Mouse (Mus musculus) E14TG2a.4 (cell line): ENCODE measurements at regions not wholly inside any gene's neighbourhood (a gene's known extent, or its start where the extent isn't known, plus 50 kb on each side); places are given as distances from the start of the nearest gene placed in this dataset.

Source experiments
- H3K27me3 ChIP-seq: 2 replicates; pipeline ENCODE4 v1.6.1; 2014; ENCODE audit warnings: low read length, control low read depth; ENCODE audit not compliant: insufficient read depth
- H3K36me3 ChIP-seq: 2 replicates; pipeline ENCODE4 v1.6.1; 2014; ENCODE audit warnings: low read length, control low read depth; ENCODE audit not compliant: insufficient read depth
- H3K4me1 ChIP-seq: replicated peaks from 2 replicates; pipeline ENCODE4 v1.6.1; 2014; ENCODE audit warnings: low read depth, low read length, control low read depth
- H3K4me3 ChIP-seq: replicated peaks from 2 replicates; pipeline ENCODE4 v1.5.1; 2014; ENCODE audit warnings: mild to moderate bottlenecking, low read length
- H3K9me3 ChIP-seq: 2 replicates; pipeline ENCODE4 v1.6.1; 2014; ENCODE audit warnings: low read length, control low read depth
- CTCF ChIP-seq: conservative IDR thresholded peaks from 2 replicates; pipeline ENCODE4 v1.5.1; 2014; ENCODE audit warnings: low read length
- NANOG ChIP-seq: IDR thresholded peaks from 2 replicates; pipeline ENCODE4 v1.6.1; 2014; ENCODE audit warnings: borderline replicate concordance, low read length, mixed read lengths
- POU5F1 ChIP-seq: IDR thresholded peaks from 2 replicates; pipeline ENCODE4 v1.6.1; 2014; ENCODE audit warnings: low read length, borderline replicate concordance

GRCm38 (mm10) chr1:56738641-56739040 lies 101.4 kb upstream of the Hsfy2 start:
- Histone ChIP-seq H3K27me3 (no peaks in the 10 kb centered on the region), H3K36me3 (no peaks in the 10 kb centered on the region), H3K4me3 (no peak overlapping the region), H3K4me1 (no peaks in the 10 kb centered on the region), H3K9me3 (no peaks in the 10 kb centered on the region)
- TF ChIP-seq NANOG (no peak), POU5F1 (no peak), CTCF (no peak)

- no peak for TF ChIP-seq CTCF
- no peak for TF ChIP-seq NANOG
- TF ChIP-seq POU5F1: no peak
- peaks cover 10% of the 10 kb centered on the region for H3K4me1 ChIP-seq
- H3K27me3 ChIP-seq: no peaks in the 10 kb centered on the region
- H3K9me3 ChIP-seq: 0 out of 2 replicates have a peak, but pooled peaks cover 4% of the 10 kb centered on the region
- no peak overlapping the region for H3K4me3 ChIP-seq
- H3K36me3 ChIP-seq: no peaks in the 10 kb centered on the region
Observed at GRCm38 (mm10) chr1:56726183-56726840, 89.1 kb upstream of the Hsfy2 start.

- Histone ChIP-seq H3K36me3 (no peaks in the 10 kb centered on the region), H3K27me3 (no peaks in the 10 kb centered on the region), H3K4me1 (peaks cover 10% of the 10 kb centered on the region), H3K9me3 (no peaks in the 10 kb centered on the region), H3K4me3 (no peak overlapping the region)
- TF ChIP-seq POU5F1 (no peak), NANOG (peak; percentile 91)
Observed at GRCm38 (mm10) chr1:56723656-56724055, 86.4 kb upstream of the Hsfy2 start.

GRCm38 (mm10) chr1:56713011-56713726 lies 75.9 kb upstream of the Hsfy2 start:
- H3K4me1 ChIP-seq: no peaks in the 10 kb centered on the region
- H3K27me3 ChIP-seq: no peaks in the 10 kb centered on the region
- H3K9me3 ChIP-seq: 0 out of 2 replicates have a peak, but pooled peaks cover 4% of the 10 kb centered on the region
- TF ChIP-seq POU5F1 (no peak), NANOG (no peak), CTCF (no peak)
- no peaks in the 10 kb centered on the region for H3K36me3 ChIP-seq
- H3K4me3 ChIP-seq: no peak overlapping the region

- Histone ChIP-seq H3K9me3 (peaks cover 8% of the 10 kb centered on the region; the same call in 1 of the 2 replicates), H3K36me3 (no peaks in the 10 kb centered on the region), H3K4me1 (peaks cover 38% of the 10 kb centered on the region), H3K4me3 (no peak overlapping the region), H3K27me3 (no peaks in the 10 kb centered on the region)
- TF ChIP-seq CTCF: no peak
- no peak for TF ChIP-seq NANOG
- TF ChIP-seq POU5F1: no peak
Observed at GRCm38 (mm10) chr1:56700451-56700850, 63.2 kb upstream of the Hsfy2 start.

- no peak for TF ChIP-seq CTCF
- TF ChIP-seq NANOG: no peak
- TF ChIP-seq POU5F1: no peak
- Histone ChIP-seq H3K36me3 (no peaks in the 10 kb centered on the region), H3K9me3 (peaks cover 8% of the 10 kb centered on the region; the same call in 1 of the 2 replicates), H3K4me1 (peaks cover 38% of the 10 kb centered on the region), H3K27me3 (no peaks in the 10 kb centered on the region), H3K4me3 (no peak overlapping the region)
Observed at GRCm38 (mm10) chr1:56697509-56697908, 60.3 kb upstream of the Hsfy2 start.
